In the genomic region with DNA sequence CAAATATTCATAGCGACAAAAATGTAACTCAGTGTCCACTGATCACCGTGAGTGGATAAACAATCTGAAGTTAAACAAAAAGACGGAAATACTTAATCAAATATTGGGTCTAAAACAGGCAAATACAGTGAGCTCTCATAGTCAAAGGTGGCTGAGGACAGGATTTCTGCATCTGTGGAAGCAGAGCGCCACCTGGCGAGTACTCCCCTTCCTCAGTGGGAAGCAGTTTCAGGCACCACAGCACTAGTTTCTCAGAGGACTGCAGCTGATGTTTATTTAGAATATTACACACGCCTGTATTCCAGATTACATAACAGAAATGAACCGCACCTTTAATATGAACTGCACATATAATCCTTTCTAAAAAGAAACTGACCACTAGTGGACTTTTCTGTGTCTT, we compare ENCODE assay signal across 8 mouse cellular contexts. TPM values are rescaled to one million over a fixed set of nuclear protein-coding genes. Genes with fewer than 3 reads are reported as not detected.
DNase-seq lines count a peak whose midpoint lies in the region; ATAC-seq lines count a peak whose summit lies in the region.

No protein-coding gene starts in this region.

- ATAC-seq in forebrain, embryonic 15.5 days (replicated peaks): no peak

- H3K9me3 ChIP-seq in forebrain, embryonic 15.5 days: no peaks in the 10 kb centered on the region
- H3K9me3 ChIP-seq in forebrain, embryonic 10.5 days: no peaks in the 10 kb centered on the region

- H3K36me3 ChIP-seq in forebrain, embryonic 15.5 days: peaks cover 14% of the 10 kb centered on the region
- peaks cover 97% of the 10 kb centered on the region for H3K36me3 ChIP-seq in forebrain, embryonic 10.5 days (replicated peaks)

- no peaks in the 10 kb centered on the region; the same call in 1 of the 2 replicates for H3K4me1 ChIP-seq in forebrain, embryonic 15.5 days
- no peaks in the 10 kb centered on the region for H3K4me1 ChIP-seq in forebrain, embryonic 10.5 days

- intact Hi-C loops in left cerebral cortex, postnatal 14 days (cut with DNase I): loop anchor here (5.0 kb wide), 1 partner anchor 97 kb away; the partner anchor contains the start of genes Fbn1 and Gm9913

- 77% methylated on average over 7 of the region's 7 CpGs for WGBS in forebrain, embryonic 15.5 days
- WGBS in forebrain, embryonic 10.5 days: 85% methylated on average over 7 of the region's 7 CpGs

- H3K27ac ChIP-seq in forebrain, embryonic 15.5 days (replicated peaks): peak overlapping the region; percentile 44; the same call in 1 of the 2 replicates
- H3K27ac ChIP-seq in forebrain, embryonic 10.5 days: no peak overlapping the region

- H3K4me3 ChIP-seq in forebrain, embryonic 15.5 days: no peak overlapping the region
- H3K4me3 ChIP-seq in forebrain, embryonic 10.5 days: no peak overlapping the region

- no peak for DNase-seq in forebrain, embryonic 10.5 days (ENCODE audit: extremely low spot score, low spot score)
- DNase-seq in thymus, postnatal 0 days (ENCODE audit: low spot score): peak; percentile 11
- DNase-seq in thymus, adult 18-20 months: no peak
- peak; percentile 49 to 59 for DNase-seq in gastrocnemius, adult 8-10 months (ENCODE audit: low spot score in 2 of 2)
- peak; percentile 73 to 77 for DNase-seq in left cerebral cortex, postnatal 14 days (ENCODE audit: low spot score in 2 of 2)
- peak; percentile 24 for DNase-seq in neural tube, embryonic 10.5 days (ENCODE audit: extremely low spot score, low spot score)
- DNase-seq in T-cell, adult 2 months (ENCODE audit: low spot score): no peak

- H3K27me3 ChIP-seq in forebrain, embryonic 15.5 days: no peaks in the 10 kb centered on the region
- H3K27me3 ChIP-seq in forebrain, embryonic 10.5 days (ENCODE audit: poor library complexity, severe bottlenecking): no peaks in the 10 kb centered on the region

- no peak overlapping the region for H3K9ac ChIP-seq in forebrain, embryonic 15.5 days (replicated peaks)

- H3K4me2 ChIP-seq in forebrain, embryonic 15.5 days (replicated peaks): no peak overlapping the region

RNA-seq across cellular contexts. Expression of gene Cep152, which starts 20.3 kb away (rescaled TPM):
- 4.4 and 4.5 TPM in 2 replicates for polyA plus RNA-seq in forebrain, embryonic 15.5 days (2015; fragmentation: Nextera tagmentation; extraction: Ambion mirVana)
- polyA plus RNA-seq in forebrain, embryonic 10.5 days (2016; fragmentation: Nextera tagmentation; extraction: Ambion mirVana): 12.4 and 12.5 TPM in 2 replicates
- 7.0 and 7.5 TPM in 2 replicates for polyA plus RNA-seq in thymus, postnatal 0 days (2015; fragmentation: Nextera tagmentation; extraction: Ambion mirVana)
- 1 to 10 TPM in 1 of 4 experiments, under 1 TPM in 3; 0.58 to 1.0 (median 0.78) TPM for total RNA-seq in gastrocnemius, adult 8-10 months (2022)
- 1 to 10 TPM; 1.7 to 2.2 TPM for total RNA-seq in left cerebral cortex, postnatal 14 days (2021)

Comparison
In these comparisons a context has a peak if more than half of its experiments do, and no peak if none do; other contexts are left out.
1. DNase-seq: peak in thymus, postnatal 0 days (single experiment), gastrocnemius, adult 8-10 months (2 of 2), left cerebral cortex, postnatal 14 days (2 of 2) and neural tube, embryonic 10.5 days (single experiment); none in forebrain, embryonic 10.5 days (single experiment), thymus, adult 18-20 months (0 of 2) and T-cell, adult 2 months (single experiment).